Mouse (Mus musculus) granulocyte monocyte progenitor cell, adult 5-6 weeks (primary cell): ENCODE measurements around the gene Gm20741. TPM values are rescaled to one million over a fixed set of nuclear protein-coding genes. Genes with fewer than 3 reads are reported as not detected.

Source experiments
- ATAC-seq: replicated peaks from 2 replicates; pipeline ENCODE4 v1.8.0; 2016; ENCODE audit warnings: mild to moderate bottlenecking, moderate TSS enrichment, inconsistent platforms; ENCODE audit not compliant: poor library complexity, severe bottlenecking
- total RNA-seq, 2 experiments: library from RNA; stranded (forward) in 1 of 2; stranded (reverse) in 1 of 2; fragments of 200-712, 200-1000 nt in 1 of 2; fragments of >200 nt in 1 of 2; fragmentation: Nextera tagmentation in 1 of 2; gene quantifications; 2 replicates each; pipeline ENCODE4 v1.2.3; 2014 to 2017

Gene Gm20741
- total RNA-seq (2014; fragmentation: Nextera tagmentation), result not detected in 2 replicates
- not detected in 2 replicates for total RNA-seq (2017)

GRCm38 (mm10) chr16:88811827-88812226, at the start of gene Gm20741:
Gene Gm20741, minus strand, starts transcription at chr16:88812220.
- no peak for ATAC-seq

- ATAC-seq, result peak; percentile 50; the same call in 1 of the 2 replicates
These were observed 39.4 kb upstream of the Gm20741 start for GRCm38 (mm10) chr16:88851450-88851849.

- ATAC-seq, result no peak
These were observed 36.5 kb upstream of the Gm20741 start for GRCm38 (mm10) chr16:88848558-88848957.

GRCm38 (mm10) chr16:88847363-88847762, 35.3 kb upstream of the Gm20741 start:
- ATAC-seq, result no peak

- ATAC-seq, result no peak
These were observed 15.0 kb upstream of the Gm20741 start for GRCm38 (mm10) chr16:88826978-88827377.

- no peak for ATAC-seq
These were observed 14.2 kb upstream of the Gm20741 start, which contains the start of gene Krtap14 for GRCm38 (mm10) chr16:88826095-88826652. Gene Krtap14, minus strand, starts transcription at chr16:88826145.

- ATAC-seq, result no peak
These were observed 11.7 kb upstream of the Gm20741 start for GRCm38 (mm10) chr16:88823736-88824135.

- ATAC-seq, result no peak
These were observed 8.0 kb upstream of the Gm20741 start, which contains the start of gene Krtap15 for GRCm38 (mm10) chr16:88820066-88820465. Gene Krtap15, plus strand, starts transcription at chr16:88820215.

GRCm38 (mm10) chr16:88786786-88787185, 25.2 kb downstream of the Gm20741 start:
- ATAC-seq, result no peak

GRCm38 (mm10) chr16:88777596-88777995, 34.4 kb downstream of the Gm20741 start, which contains the start of gene Gm5965:
Gene Gm5965, plus strand, starts transcription at chr16:88777896.
- no peak for ATAC-seq

- no peak for ATAC-seq
These were observed 37.9 kb downstream of the Gm20741 start, which contains the start of gene 2310057N15Rik for GRCm38 (mm10) chr16:88774106-88774505. Gene 2310057N15Rik, minus strand, starts transcription at chr16:88774206.

Other genes with a start within 250 kb of the Gm20741 start
- not detected in 2 replicates for gene Cldn8, start 249.0 kb downstream of the Gm20741 start, total RNA-seq (2014; fragmentation: Nextera tagmentation)
- not detected in 2 replicates for gene Cldn8, start 249.0 kb downstream of the Gm20741 start, total RNA-seq (2017)
- not detected in 2 replicates for gene Krtap24-1, start 199.9 kb downstream of the Gm20741 start, total RNA-seq (2014; fragmentation: Nextera tagmentation)
- gene Krtap24-1, start 199.9 kb downstream of the Gm20741 start, total RNA-seq (2017), result not detected in 2 replicates
- not detected in 2 replicates for gene 2310079G19Rik, start 184.6 kb downstream of the Gm20741 start, total RNA-seq (2014; fragmentation: Nextera tagmentation)
- gene 2310079G19Rik, start 184.6 kb downstream of the Gm20741 start, total RNA-seq (2017), result not detected in 2 replicates
- gene Krtap26-1, start 164.4 kb downstream of the Gm20741 start, total RNA-seq (2014; fragmentation: Nextera tagmentation), result not detected in 2 replicates
- not detected in 2 replicates for gene Krtap26-1, start 164.4 kb downstream of the Gm20741 start, total RNA-seq (2017)
- gene Krtap27-1, start 140.5 kb downstream of the Gm20741 start, total RNA-seq (2014; fragmentation: Nextera tagmentation), result not detected in 2 replicates
- not detected in 2 replicates for gene Krtap27-1, start 140.5 kb downstream of the Gm20741 start, total RNA-seq (2017)
- gene 2310061N02Rik, start 104.3 kb downstream of the Gm20741 start, total RNA-seq (2014; fragmentation: Nextera tagmentation), result not detected in 2 replicates
- not detected in 2 replicates for gene 2310061N02Rik, start 104.3 kb downstream of the Gm20741 start, total RNA-seq (2017)
- not detected in 2 replicates for gene Krtap13-1, start 83.4 kb downstream of the Gm20741 start, total RNA-seq (2014; fragmentation: Nextera tagmentation)
- gene Krtap13-1, start 83.4 kb downstream of the Gm20741 start, total RNA-seq (2017), result not detected in 2 replicates
- gene Krtap13, start 60.6 kb downstream of the Gm20741 start, total RNA-seq (2014; fragmentation: Nextera tagmentation), result not detected in 2 replicates
- gene Krtap13, start 60.6 kb downstream of the Gm20741 start, total RNA-seq (2017), result not detected in 2 replicates
- not detected in 2 replicates for gene 2310034C09Rik, start 53.4 kb downstream of the Gm20741 start, total RNA-seq (2014; fragmentation: Nextera tagmentation)
- not detected in 2 replicates for gene 2310034C09Rik, start 53.4 kb downstream of the Gm20741 start, total RNA-seq (2017)
- gene 2310057N15Rik, start 38.0 kb downstream of the Gm20741 start, total RNA-seq (2014; fragmentation: Nextera tagmentation), result not detected in 2 replicates
- not detected in 2 replicates for gene 2310057N15Rik, start 38.0 kb downstream of the Gm20741 start, total RNA-seq (2017)
- not detected in 2 replicates for gene Gm5965, start 34.3 kb downstream of the Gm20741 start, total RNA-seq (2014; fragmentation: Nextera tagmentation)
- gene Gm5965, start 34.3 kb downstream of the Gm20741 start, total RNA-seq (2017), result not detected in 2 replicates
- not detected in 2 replicates for gene Krtap15, start 8.0 kb upstream of the Gm20741 start, total RNA-seq (2014; fragmentation: Nextera tagmentation)
- gene Krtap15, start 8.0 kb upstream of the Gm20741 start, total RNA-seq (2017), result not detected in 2 replicates
- not detected in 2 replicates for gene Krtap14, start 13.9 kb upstream of the Gm20741 start, total RNA-seq (2014; fragmentation: Nextera tagmentation)
- gene Krtap14, start 13.9 kb upstream of the Gm20741 start, total RNA-seq (2017), result not detected in 2 replicates
- gene Krtap19-1, start 57.2 kb upstream of the Gm20741 start, total RNA-seq (2014; fragmentation: Nextera tagmentation), result not detected in 2 replicates
- not detected in 2 replicates for gene Krtap19-1, start 57.2 kb upstream of the Gm20741 start, total RNA-seq (2017)
- gene Krtap19-2, start 62.0 kb upstream of the Gm20741 start, total RNA-seq (2014; fragmentation: Nextera tagmentation), result not detected in 2 replicates
- gene Krtap19-2, start 62.0 kb upstream of the Gm20741 start, total RNA-seq (2017), result not detected in 2 replicates
- gene Krtap19-3, start 65.8 kb upstream of the Gm20741 start, total RNA-seq (2014; fragmentation: Nextera tagmentation), result not detected in 2 replicates
- gene Krtap19-3, start 65.8 kb upstream of the Gm20741 start, total RNA-seq (2017), result not detected in 2 replicates
- gene Krtap19-4, start 72.9 kb upstream of the Gm20741 start, total RNA-seq (2014; fragmentation: Nextera tagmentation), result not detected in 2 replicates
- not detected in 2 replicates for gene Krtap19-4, start 72.9 kb upstream of the Gm20741 start, total RNA-seq (2017)
- not detected in 2 replicates for gene Krtap19-5, start 84.2 kb upstream of the Gm20741 start, total RNA-seq (2014; fragmentation: Nextera tagmentation)
- gene Krtap19-5, start 84.2 kb upstream of the Gm20741 start, total RNA-seq (2017), result not detected in 2 replicates
- gene Krtap19-9b, start 120.0 kb upstream of the Gm20741 start, total RNA-seq (2014; fragmentation: Nextera tagmentation), result not detected in 2 replicates
- not detected in 2 replicates for gene Krtap19-9b, start 120.0 kb upstream of the Gm20741 start, total RNA-seq (2017)
- gene Krtap16-3, start 150.7 kb upstream of the Gm20741 start, total RNA-seq (2014; fragmentation: Nextera tagmentation), result not detected in 2 replicates
- not detected in 2 replicates for gene Krtap16-3, start 150.7 kb upstream of the Gm20741 start, total RNA-seq (2017)
- gene Krtap22-2, start 198.5 kb upstream of the Gm20741 start, total RNA-seq (2014; fragmentation: Nextera tagmentation), result not detected in 2 replicates
- not detected in 2 replicates for gene Krtap22-2, start 198.5 kb upstream of the Gm20741 start, total RNA-seq (2017)
- not detected in 2 replicates for gene Gm10229, start 203.1 kb upstream of the Gm20741 start, total RNA-seq (2014; fragmentation: Nextera tagmentation)
- gene Gm10229, start 203.1 kb upstream of the Gm20741 start, total RNA-seq (2017), result not detected in 2 replicates
- gene Krtap6-1, start 219.5 kb upstream of the Gm20741 start, total RNA-seq (2014; fragmentation: Nextera tagmentation), result not detected in 2 replicates
- gene Krtap6-1, start 219.5 kb upstream of the Gm20741 start, total RNA-seq (2017), result not detected in 2 replicates
- gene Gm10228, start 229.3 kb upstream of the Gm20741 start, total RNA-seq (2014; fragmentation: Nextera tagmentation), result not detected in 2 replicates
- gene Gm10228, start 229.3 kb upstream of the Gm20741 start, total RNA-seq (2017), result not detected in 2 replicates
- not detected in 2 replicates for gene Krtap6-5, start 235.7 kb upstream of the Gm20741 start, total RNA-seq (2014; fragmentation: Nextera tagmentation)
- not detected in 2 replicates for gene Krtap6-5, start 235.7 kb upstream of the Gm20741 start, total RNA-seq (2017)